Mouse (Mus musculus) kidney, embryonic 15.5 days (tissue): ENCODE data around the gene Vmn1r101. TPM values are rescaled to one million over a fixed set of nuclear protein-coding genes. Genes with fewer than 3 reads are reported as not detected.
"Not testable (repeated sequence)": the region's sequence is repeated elsewhere in the genome, so short reads cannot be mapped to it uniquely, and the experiment has no call there.

Source experiments
- ATAC-seq: fragments of 200-750 bp; cut with Nextera tagmentation; replicated peaks from 2 replicates; pipeline ENCODE4 v1.8.0; 2017; ENCODE audit warnings: moderate TSS enrichment; ENCODE audit not compliant: low FRiP score
- H3K27ac ChIP-seq: fragments of 300-500 bp; sonication (generic); 2 replicates; pipeline ENCODE4 v1.5.1; 2015; ENCODE audit warnings: mild to moderate bottlenecking, inconsistent platforms
- H3K27me3 ChIP-seq: fragments of 300-500 bp; sonication (generic); 2 replicates; pipeline ENCODE4 v1.6.1; 2015; ENCODE audit warnings: inconsistent platforms
- H3K36me3 ChIP-seq: fragments of 300-500 bp; sonication (generic); 2 replicates; pipeline ENCODE4 v1.6.1; 2015; ENCODE audit warnings: inconsistent platforms
- H3K4me1 ChIP-seq: fragments of 300-500 bp; sonication (generic); 2 replicates; pipeline ENCODE4 v1.6.1; 2015; ENCODE audit warnings: inconsistent platforms
- H3K4me2 ChIP-seq: fragments of 300-500 bp; sonication (generic); 2 replicates; pipeline ENCODE4 v1.6.1; 2015; ENCODE audit warnings: moderate library complexity, mild to moderate bottlenecking, inconsistent platforms
- H3K4me3 ChIP-seq: fragments of 300-500 bp; sonication (generic); replicated peaks from 2 replicates; pipeline ENCODE4 v1.5.1; 2015; ENCODE audit warnings: mild to moderate bottlenecking, inconsistent platforms
- H3K9ac ChIP-seq: fragments of 300-500 bp; sonication (generic); 2 replicates; pipeline ENCODE4 v1.6.1; 2015; ENCODE audit warnings: mild to moderate bottlenecking, inconsistent platforms
- H3K9me3 ChIP-seq: fragments of 300-500 bp; sonication (generic); replicated peaks from 2 replicates; pipeline ENCODE4 v1.6.1; 2016; ENCODE audit warnings: inconsistent platforms
- WGBS: fragments of 180-500 bp; shearing (Covaris S2); methylation state at CpG from one replicate; pipeline ENCODE4 v1.1.7; 2015; ENCODE audit warnings: mixed read lengths; 5-methylcytosine and 5-hydroxymethylcytosine counted together
- polyA plus RNA-seq: library from polyadenylated mRNA; unstranded; fragments of >200 nt; fragmentation: Nextera tagmentation; extraction: Ambion mirVana; gene quantifications from 2 replicates; pipeline ENCODE4 v1.2.1, GENCODE M21; 2015

Gene Vmn1r101
- polyA plus RNA-seq = not detected in 2 replicates

GRCm38 (mm10) chr7:20442493-20442892 is at the start of gene Vmn1r101:
Gene Vmn1r101, minus strand, starts transcription at chr7:20442593.
- no CpG with 5 or more reads among the region's 2 CpGs for WGBS
- not testable (repeated sequence) for H3K9ac ChIP-seq, H3K4me1 ChIP-seq, ATAC-seq, H3K27ac ChIP-seq, H3K36me3 ChIP-seq, H3K4me2 ChIP-seq, H3K27me3 ChIP-seq, H3K4me3 ChIP-seq, H3K9me3 ChIP-seq

- not testable (repeated sequence) for H3K36me3 ChIP-seq, H3K27ac ChIP-seq, H3K4me2 ChIP-seq, H3K4me3 ChIP-seq, H3K27me3 ChIP-seq, ATAC-seq, H3K9ac ChIP-seq, H3K9me3 ChIP-seq, H3K4me1 ChIP-seq
- WGBS = no CpG with 5 or more reads among the region's 5 CpGs
Measured at GRCm38 (mm10) chr7:20474825-20475224, 32.4 kb upstream of the Vmn1r101 start, which contains the start of gene Gm10670. Gene Gm10670, minus strand, starts transcription at chr7:20474925.

- H3K4me3 ChIP-seq, H3K9ac ChIP-seq, H3K27ac ChIP-seq, ATAC-seq, H3K4me1 ChIP-seq, H3K36me3 ChIP-seq, H3K27me3 ChIP-seq, H3K4me2 ChIP-seq, H3K9me3 ChIP-seq: not testable (repeated sequence)
- no CpG with 5 or more reads among the region's 3 CpGs for WGBS
Measured at GRCm38 (mm10) chr7:20417642-20418041, 24.8 kb downstream of the Vmn1r101 start, which contains the start of gene Vmn1r100. Gene Vmn1r100, plus strand, starts transcription at chr7:20417942.

Other genes starting within 250 kb of the Vmn1r101 start
- gene Vmn1r95, start 248.9 kb downstream of the Vmn1r101 start, polyA plus RNA-seq = not detected in 2 replicates
- not detected in 2 replicates for gene Gm6164, start 237.0 kb downstream of the Vmn1r101 start, polyA plus RNA-seq
- gene Gm4498, start 208.8 kb downstream of the Vmn1r101 start, polyA plus RNA-seq = not detected in 2 replicates
- gene Gm5890, start 179.8 kb downstream of the Vmn1r101 start, polyA plus RNA-seq = not detected in 2 replicates
- gene Gm4133, start 108.5 kb downstream of the Vmn1r101 start, polyA plus RNA-seq = not detected in 2 replicates
- not detected in 2 replicates for gene Gm5728, start 67.2 kb downstream of the Vmn1r101 start, polyA plus RNA-seq
- gene Vmn1r100, start 24.7 kb downstream of the Vmn1r101 start, polyA plus RNA-seq = not detected in 2 replicates
- not detected in 2 replicates for gene Gm10670, start 32.3 kb upstream of the Vmn1r101 start, polyA plus RNA-seq
- gene Vmn1r103, start 67.9 kb upstream of the Vmn1r101 start, polyA plus RNA-seq = not detected in 2 replicates
- not detected in 2 replicates for gene Vmn1r104, start 91.2 kb upstream of the Vmn1r101 start, polyA plus RNA-seq
- not detected in 2 replicates for gene Gm5726, start 103.2 kb upstream of the Vmn1r101 start, polyA plus RNA-seq
- not detected in 2 replicates for gene Gm4141, start 133.6 kb upstream of the Vmn1r101 start, polyA plus RNA-seq
- gene Gm4513, start 156.4 kb upstream of the Vmn1r101 start, polyA plus RNA-seq = not detected in 2 replicates
- gene Vmn1r107, start 226.3 kb upstream of the Vmn1r101 start, polyA plus RNA-seq = not detected in 2 replicates